Mouse (Mus musculus) frontal cortex, postnatal 25 days (tissue): Measurements from ENCODE around the gene Krt4.

Experiments
- DNase-seq, 2 experiments: peaks; one replicate each; pipeline ENCODE4 v3.0.0; 2022; ENCODE audit warnings: low spot score in 2 of 2

The Krt4 gene

GRCm38 (mm10) chr15:101892820-101893219 lies 31.7 kb downstream of the Krt4 start, which contains the start of gene Krt76:
Krt76 (minus strand) TSS chr15:101892920.
- DNase-seq, result no peak

- no peak for DNase-seq
These were observed 44.8 kb downstream of the Krt4 start for GRCm38 (mm10) chr15:101879776-101880175.

- no peak for DNase-seq
These were observed 46.5 kb downstream of the Krt4 start for GRCm38 (mm10) chr15:101878041-101878440.

GRCm38 (mm10) chr15:101874383-101874782 lies 50.2 kb downstream of the Krt4 start:
- no peak for DNase-seq

GRCm38 (mm10) chr15:101873231-101873630 lies 51.3 kb downstream of the Krt4 start:
- no peak for DNase-seq

- DNase-seq, result peak; percentile 38 to 39
These were observed 55.1 kb downstream of the Krt4 start, which contains the start of gene Krt77 for GRCm38 (mm10) chr15:101869431-101869830. Krt77 (minus strand) TSS chr15:101869705.
